Mouse (Mus musculus) lung, adult 2 months (tissue): ENCODE data around the gene Gm42957.

ENCODE experiments used
- CTCF ChIP-seq: fragments of 200-500 bp; IDR thresholded peaks from 2 replicates; pipeline ENCODE4 v1.5.1; 2011; ENCODE audit warnings: mild to moderate bottlenecking, low read length, control low read depth; ENCODE audit not compliant: insufficient read depth
- POLR2A ChIP-seq: fragments of 200-500 bp; IDR thresholded peaks from 2 replicates; pipeline ENCODE4 v1.6.1; 2011; ENCODE audit warnings: low read depth, mild to moderate bottlenecking, control low read depth, low read length, borderline replicate concordance; ENCODE audit errors: extremely low read depth

GRCm38 (mm10) chr3:96593790-96594560 lies 41.3 kb upstream of the Gm42957 start, which contains the start of gene Polr3gl:
- TF ChIP-seq POLR2A (peak; percentile 77; the same call in 1 of the 2 replicates), CTCF (no peak)
